Mouse (Mus musculus) hindbrain, embryonic 11.5 days (tissue): ENCODE results near the gene Nek5. TPM values are rescaled to one million over a fixed set of nuclear protein-coding genes. Genes with fewer than 3 reads are reported as not detected.

ENCODE experiments used
- ATAC-seq: fragments of 200-750 bp; cut with Nextera tagmentation; 2 replicates; pipeline ENCODE4 v1.8.0; 2017; ENCODE audit warnings: mild to moderate bottlenecking, moderate TSS enrichment, moderate library complexity; ENCODE audit not compliant: low FRiP score
- DNase-seq: peaks from one replicate; pipeline ENCODE4 v3.0.0-alpha.2; 2015; ENCODE audit warnings: low spot score
- H3K27ac ChIP-seq: fragments of 300-500 bp; sonication (generic); 2 replicates; pipeline ENCODE4 v1.5.1; 2014; ENCODE audit warnings: mild to moderate bottlenecking, low read depth, low read length
- H3K27me3 ChIP-seq: fragments of 300-500 bp; sonication (generic); 2 replicates; pipeline ENCODE4 v1.6.1; 2014; ENCODE audit warnings: mild to moderate bottlenecking, low read length, moderate library complexity, mixed read lengths; ENCODE audit not compliant: control insufficient read depth, insufficient read depth
- H3K36me3 ChIP-seq: fragments of 300-500 bp; sonication (generic); 2 replicates; pipeline ENCODE4 v1.6.1; 2014; ENCODE audit warnings: mild to moderate bottlenecking, low read length, moderate library complexity, mixed read lengths; ENCODE audit not compliant: control insufficient read depth, insufficient read depth
- H3K4me1 ChIP-seq: fragments of 300-500 bp; sonication (generic); replicated peaks from 2 replicates; pipeline ENCODE4 v1.6.1; 2014; ENCODE audit warnings: low read length, mixed read lengths; ENCODE audit not compliant: control insufficient read depth, insufficient read depth
- H3K4me2 ChIP-seq: fragments of 300-500 bp; sonication (generic); replicated peaks from 2 replicates; pipeline ENCODE4 v1.6.1; 2014; ENCODE audit warnings: mild to moderate bottlenecking, low read depth, low read length
- H3K4me3 ChIP-seq: fragments of 300-500 bp; sonication (generic); 2 replicates; pipeline ENCODE4 v1.5.1; 2014; ENCODE audit warnings: low read depth, low read length
- H3K9ac ChIP-seq: fragments of 300-500 bp; sonication (generic); 2 replicates; pipeline ENCODE4 v1.6.1; 2014; ENCODE audit warnings: low read depth, low read length
- H3K9me3 ChIP-seq: fragments of 300-500 bp; sonication (generic); 2 replicates; pipeline ENCODE4 v1.6.1; 2016; ENCODE audit warnings: low read length; ENCODE audit not compliant: control insufficient read depth
- WGBS: fragments of 180-500 bp; shearing (Covaris S2); extraction: QIAGEN DNeasy Blood & Tissue Kit; methylation state at CpG from one replicate; pipeline ENCODE4 v1.1.7; 2014; 5-methylcytosine and 5-hydroxymethylcytosine counted together
- polyA plus RNA-seq: library from polyadenylated mRNA; unstranded; fragments of >200 nt; fragmentation: Nextera tagmentation; extraction: Ambion mirVana; gene quantifications from 2 replicates; pipeline ENCODE4 v1.2.1, GENCODE M21; 2014

Nek5 gene
- polyA plus RNA-seq, 1 experiment from 2014 or later: 0.91 TPM

- Histone ChIP-seq H3K4me2 (no peak overlapping the region), H3K27me3 (no peaks in the 10 kb centered on the region), H3K4me3 (no peak overlapping the region), H3K9ac (no peak overlapping the region), H3K27ac (no peak overlapping the region), H3K9me3 (no peaks in the 10 kb centered on the region), H3K4me1 (no peaks in the 10 kb centered on the region), H3K36me3 (no peaks in the 10 kb centered on the region)
- WGBS: 91% methylated on average over 7 of the region's 7 CpGs
- DNase-seq (no peak), ATAC-seq (no peak)
Observed at GRCm38 (mm10) chr8:22134078-22134749, 9.4 kb upstream of the Nek5 start.

GRCm38 (mm10) chr8:22132062-22132461 is 7.2 kb upstream of the Nek5 start:
- Histone ChIP-seq H3K4me2 (no peak overlapping the region), H3K4me1 (no peaks in the 10 kb centered on the region), H3K27ac (no peak overlapping the region), H3K9me3 (no peaks in the 10 kb centered on the region), H3K36me3 (no peaks in the 10 kb centered on the region), H3K27me3 (no peaks in the 10 kb centered on the region), H3K9ac (no peak overlapping the region), H3K4me3 (no peak overlapping the region)
- ATAC-seq (no peak), DNase-seq (no peak)
- 86% methylated on average over 12 of the region's 12 CpGs for WGBS

DNA sequence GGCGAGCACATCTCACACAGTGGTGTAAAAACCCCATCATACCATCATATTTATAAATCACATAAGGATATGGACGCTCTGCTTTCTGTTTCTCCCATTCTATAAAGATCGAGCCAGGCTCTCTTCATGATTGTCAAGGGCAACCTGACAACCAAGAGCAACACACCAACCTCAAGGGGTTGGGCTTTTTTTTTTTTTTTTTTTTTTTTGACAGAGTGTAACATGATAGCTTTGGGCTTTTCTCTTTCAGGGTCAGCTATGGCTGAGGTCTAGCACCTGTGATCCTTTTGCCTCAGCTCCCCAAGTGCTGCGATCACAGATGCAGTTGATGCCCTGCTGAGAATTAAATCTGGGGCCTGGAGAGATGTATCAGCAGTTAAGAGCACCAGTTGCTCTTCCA is 17.8 kb downstream of the Nek5 start:
- no peak for ATAC-seq
- 76% methylated on average over 4 of the region's 4 CpGs for WGBS
- H3K27ac ChIP-seq: no peak overlapping the region
- H3K4me2 ChIP-seq: no peak overlapping the region
- H3K4me1 ChIP-seq: no peaks in the 10 kb centered on the region
- H3K4me3 ChIP-seq: no peak overlapping the region
- H3K27me3 ChIP-seq: no peaks in the 10 kb centered on the region
- DNase-seq: no peak
- H3K36me3 ChIP-seq: no peaks in the 10 kb centered on the region
- no peak overlapping the region for H3K9ac ChIP-seq
- H3K9me3 ChIP-seq: no peaks in the 10 kb centered on the region

DNA sequence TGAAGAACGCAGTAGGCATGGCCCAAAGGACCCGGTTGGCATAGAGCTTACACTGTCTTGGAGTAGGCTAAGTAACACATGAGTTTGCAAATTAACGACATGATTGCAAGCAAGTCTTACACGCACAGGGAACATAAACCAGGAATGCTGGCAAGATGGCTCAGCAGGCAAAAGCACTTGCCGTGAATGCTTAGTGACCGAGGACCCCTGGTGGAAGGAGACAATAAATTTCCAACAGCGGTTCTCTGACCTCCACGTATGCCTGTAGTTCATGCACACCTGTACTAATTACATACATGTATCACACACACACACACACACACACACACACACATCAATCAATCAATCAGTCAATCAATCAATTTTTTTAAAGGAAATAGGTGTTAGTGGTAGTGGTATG is 33.3 kb downstream of the Nek5 start:
- 56% methylated on average over 8 of the region's 8 CpGs for WGBS
- H3K4me2 ChIP-seq: no peak overlapping the region
- H3K36me3 ChIP-seq: no peaks in the 10 kb centered on the region
- no peak for ATAC-seq
- H3K9ac ChIP-seq: no peak overlapping the region
- H3K27me3 ChIP-seq: no peaks in the 10 kb centered on the region
- H3K9me3 ChIP-seq: no peaks in the 10 kb centered on the region
- DNase-seq: peak; percentile 21
- H3K4me1 ChIP-seq: no peaks in the 10 kb centered on the region
- H3K4me3 ChIP-seq: no peak overlapping the region
- no peak overlapping the region for H3K27ac ChIP-seq

DNA sequence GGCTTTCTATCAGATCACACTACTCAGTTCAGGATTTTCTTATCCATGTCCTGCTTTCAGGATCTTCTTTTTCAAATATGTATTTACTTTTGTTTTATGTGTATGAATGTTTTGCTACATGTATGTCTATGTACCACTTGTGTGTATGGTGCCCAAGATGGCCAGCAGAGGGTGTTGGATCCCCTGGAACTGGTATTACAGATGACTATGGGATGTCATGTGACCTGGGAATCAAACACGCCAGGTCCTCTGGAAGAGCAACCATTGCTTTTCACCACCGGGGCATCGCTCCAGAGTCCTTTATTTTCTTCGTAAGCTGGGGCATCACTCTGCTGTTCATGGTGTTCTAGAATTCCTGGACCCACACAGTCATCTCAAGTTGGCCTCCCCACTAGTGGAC is 35.6 kb downstream of the Nek5 start:
- no peak overlapping the region for H3K9ac ChIP-seq
- WGBS: 93% methylated on average over 4 of the region's 4 CpGs
- no peaks in the 10 kb centered on the region for H3K4me1 ChIP-seq
- no peak overlapping the region for H3K4me3 ChIP-seq
- no peaks in the 10 kb centered on the region for H3K9me3 ChIP-seq
- H3K36me3 ChIP-seq: no peaks in the 10 kb centered on the region
- no peak overlapping the region for H3K27ac ChIP-seq
- H3K4me2 ChIP-seq: no peak overlapping the region
- DNase-seq (no peak), ATAC-seq (no peak)
- no peaks in the 10 kb centered on the region for H3K27me3 ChIP-seq

GRCm38 (mm10) chr8:22079313-22080007 is 45.4 kb downstream of the Nek5 start:
- Histone ChIP-seq H3K9ac (no peak overlapping the region), H3K4me3 (no peak overlapping the region), H3K9me3 (no peaks in the 10 kb centered on the region), H3K36me3 (no peaks in the 10 kb centered on the region), H3K27ac (no peak overlapping the region), H3K4me1 (no peaks in the 10 kb centered on the region), H3K27me3 (no peaks in the 10 kb centered on the region), H3K4me2 (no peak overlapping the region)
- 85% methylated on average over 9 of the region's 9 CpGs for WGBS
- DNase-seq (no peak), ATAC-seq (no peak)

GRCm38 (mm10) chr8:22061126-22061525 is 63.7 kb downstream of the Nek5 start:
- Histone ChIP-seq H3K9ac (no peak overlapping the region), H3K27me3 (no peaks in the 10 kb centered on the region), H3K4me3 (peak overlapping the region; percentile 69), H3K9me3 (peaks cover 3% of the 10 kb centered on the region; the same call in 1 of the 2 replicates), H3K27ac (no peak overlapping the region), H3K36me3 (peaks cover 10% of the 10 kb centered on the region), H3K4me2 (peak overlapping the region; percentile 49), H3K4me1 (no peaks in the 10 kb centered on the region)
- ATAC-seq (no peak), DNase-seq (no peak)
- WGBS: 7% methylated on average over 3 of the region's 3 CpGs

- no peaks in the 10 kb centered on the region for H3K9me3 ChIP-seq
- WGBS: under 1% methylated on average over 35 of the region's 36 CpGs
- peak within 1 kb of the TSS; percentile 81 for H3K4me2 ChIP-seq
- H3K27ac ChIP-seq: 0 out of 2 replicates have a peak within 1 kb of the TSS, but pooled peaks have one; percentile 9
- H3K4me3 ChIP-seq: peak within 1 kb of the TSS; percentile 69
- ATAC-seq: peak; percentile 100
- no peaks in the 10 kb centered on the region for H3K4me1 ChIP-seq
- peak within 1 kb of the TSS; percentile 71 for H3K9ac ChIP-seq
- no peaks in the 10 kb centered on the region for H3K27me3 ChIP-seq
- peak; percentile 98 for DNase-seq
- H3K36me3 ChIP-seq: peaks cover 5% of the 10 kb centered on the region; the same call in 1 of the 2 replicates
Observed at GRCm38 (mm10) chr8:22060446-22060889, 64.4 kb downstream of the Nek5 start, which contains the start of gene Alg11. Alg11 (plus strand) TSS chr8:22060721.
